Mouse (Mus musculus) monocyte, adult 5-6 weeks (primary cell): ENCODE measurements around the gene Tyk2. TPM values are rescaled to one million over a fixed set of nuclear protein-coding genes. Genes with fewer than 3 reads are reported as not detected.
A peak's percentile ranks its signal among the peaks of the same experiment; 100 is the strongest.

Source experiments
- ATAC-seq: fragments of 153-309, 156-312 bp; replicated peaks from 2 replicates; pipeline ENCODE4 v1.8.0; 2017; ENCODE audit warnings: mild to moderate bottlenecking; ENCODE audit not compliant: low TSS enrichment, insufficient number of reproducible peaks, severe bottlenecking, poor library complexity, low FRiP score
- total RNA-seq: library from RNA; stranded (forward); fragments of 200-1000, 200-491, 200-594 nt; gene quantifications from 3 replicates; pipeline ENCODE4 v1.2.3, GENCODE M21; 2017

Tyk2 gene
- total RNA-seq = 38.4 to 87.0 TPM (median 42.5 TPM) in 3 replicates

DNA sequence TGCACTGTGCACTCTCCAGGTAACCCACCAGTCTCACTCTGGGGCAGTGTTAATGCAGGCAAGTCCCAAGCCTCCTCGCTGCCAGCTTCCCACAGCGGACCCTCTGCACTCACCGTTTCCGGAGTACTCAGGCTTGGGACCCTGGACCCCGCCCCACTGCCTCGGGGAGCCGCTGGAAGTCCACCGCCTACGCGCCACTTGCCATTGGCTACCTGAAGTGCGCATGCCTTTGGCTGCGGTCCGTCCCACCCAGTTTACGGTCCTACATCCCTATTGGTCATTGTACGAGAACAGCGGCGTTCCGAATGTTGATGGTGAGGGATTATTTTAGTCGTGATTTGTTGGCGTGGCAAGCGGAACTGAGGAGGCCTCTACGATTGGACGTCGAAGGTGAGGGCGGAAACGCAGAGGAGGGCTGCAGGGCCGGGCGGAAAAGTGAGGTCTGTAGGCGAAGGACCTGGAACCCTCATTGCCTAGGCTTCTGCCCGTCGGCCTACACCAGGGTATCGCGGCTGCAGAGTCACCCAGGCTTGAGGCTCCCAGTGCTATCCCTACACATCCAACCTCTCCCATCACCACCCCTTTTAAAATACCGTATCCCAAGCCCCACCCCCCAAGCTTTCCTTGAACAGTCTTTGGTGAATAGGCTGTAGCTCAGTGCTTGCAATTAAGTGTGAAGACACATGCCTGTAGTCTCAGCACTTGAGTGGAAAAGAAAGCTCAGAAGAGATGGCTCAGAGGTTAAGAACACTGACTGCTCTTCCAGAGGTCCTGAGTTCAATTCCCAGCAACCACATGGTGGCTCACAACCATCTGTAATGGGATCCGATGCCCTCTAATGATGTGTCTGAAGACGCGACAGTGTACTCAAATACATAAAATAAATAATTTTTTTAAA is at the start of gene Tyk2:
Tyk2 (minus strand) TSS at position 185 of the 898 bp plus-strand sequence.
- ATAC-seq = peak; percentile 97

GRCm38 (mm10) chr9:21180841-21181240 is 49.8 kb upstream of the Tyk2 start:
- ATAC-seq = no peak

- no peak for ATAC-seq
These were observed 49.4 kb upstream of the Tyk2 start for GRCm38 (mm10) chr9:21180402-21180801.

GRCm38 (mm10) chr9:21172364-21172763 is 41.3 kb upstream of the Tyk2 start:
- ATAC-seq = no peak

DNA sequence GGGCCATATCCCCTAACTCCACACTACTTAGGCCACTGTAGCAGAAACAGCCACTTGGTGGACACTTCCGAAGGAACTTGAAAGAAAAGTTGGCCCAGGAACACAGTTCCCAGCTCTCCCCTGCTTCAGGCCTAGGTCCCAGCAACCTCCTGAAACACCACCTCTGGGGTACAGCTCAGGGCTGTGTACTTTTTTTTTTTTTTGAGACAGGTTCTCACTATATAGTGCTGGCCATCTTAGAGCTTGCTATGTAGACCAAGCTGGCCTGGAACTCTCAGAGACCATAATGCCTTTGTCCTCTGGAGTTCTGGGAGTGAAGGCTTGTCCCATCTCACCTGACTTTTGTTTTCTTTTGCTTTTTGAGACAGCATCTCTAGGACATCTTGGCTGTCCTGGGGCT is 38.1 kb upstream of the Tyk2 start:
- ATAC-seq = no peak

GRCm38 (mm10) chr9:21168161-21169123 is 37.4 kb upstream of the Tyk2 start:
- ATAC-seq = peak; percentile 53

DNA sequence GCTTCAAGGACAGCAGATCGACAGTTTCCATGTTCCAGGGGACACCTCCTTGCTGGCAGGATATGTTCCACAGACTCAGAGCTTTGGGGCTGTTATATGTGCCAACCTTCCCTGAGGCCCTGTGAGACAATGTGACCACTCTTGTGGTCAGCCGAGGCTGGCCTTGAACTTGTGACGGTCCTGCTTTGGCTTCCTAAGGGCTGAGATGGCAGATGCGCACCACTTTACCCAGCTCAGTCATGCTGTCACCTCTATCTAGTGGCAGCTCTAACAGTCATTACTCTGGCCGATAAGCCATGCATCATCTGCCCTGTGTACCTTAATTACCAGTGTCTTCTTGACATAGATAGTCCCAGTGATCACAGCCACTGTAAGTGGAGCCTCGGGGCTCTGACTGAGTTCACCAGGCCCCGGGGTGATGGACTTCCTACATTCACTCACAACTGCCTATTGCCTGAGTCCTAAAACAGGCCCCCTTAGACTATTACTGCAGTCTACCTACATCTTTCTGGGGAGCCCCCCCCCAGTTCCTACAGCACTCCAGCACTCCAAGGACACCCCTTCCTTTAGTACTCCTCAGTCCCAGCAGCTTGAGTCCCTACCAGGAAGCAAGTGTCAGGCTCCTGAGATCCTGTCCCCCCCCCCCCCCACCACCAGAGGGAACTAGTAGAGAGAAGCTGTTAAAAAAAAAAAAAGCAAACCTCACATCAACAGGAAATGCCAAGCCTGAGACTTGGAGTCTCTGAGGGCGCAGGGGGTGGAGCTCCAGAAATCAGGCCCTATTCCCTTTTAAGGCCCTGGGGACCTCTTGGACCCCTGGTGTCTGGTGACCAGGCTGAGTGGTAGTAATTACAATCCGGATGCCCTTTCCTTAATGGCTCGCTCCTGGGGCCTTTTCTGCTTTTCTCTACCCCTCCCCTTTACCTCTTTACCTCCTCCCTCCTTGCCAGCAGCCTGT is 36.4 kb upstream of the Tyk2 start:
- no peak for ATAC-seq

DNA sequence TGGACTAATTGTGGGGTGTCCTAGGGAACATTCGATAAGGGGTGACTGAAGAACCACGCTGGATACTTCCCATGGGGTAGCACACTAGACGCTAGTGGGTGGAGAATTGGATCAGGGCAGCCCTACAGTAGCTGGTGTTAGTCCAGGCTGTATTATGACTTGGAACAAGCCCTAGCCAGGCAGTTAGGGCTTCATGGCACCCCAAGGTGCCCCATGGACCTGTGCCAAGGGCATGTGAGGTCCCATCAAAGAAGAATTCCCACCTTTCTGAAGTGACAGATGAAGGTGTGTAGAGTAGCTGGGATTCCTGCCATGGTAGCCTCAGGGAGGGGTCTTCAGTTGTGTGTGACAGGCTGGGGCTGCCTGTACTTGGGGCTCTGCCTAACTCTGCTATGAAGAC is 35.5 kb upstream of the Tyk2 start:
- no peak for ATAC-seq

- no peak for ATAC-seq
These were observed 35.0 kb upstream of the Tyk2 start for GRCm38 (mm10) chr9:21165952-21166451.

DNA sequence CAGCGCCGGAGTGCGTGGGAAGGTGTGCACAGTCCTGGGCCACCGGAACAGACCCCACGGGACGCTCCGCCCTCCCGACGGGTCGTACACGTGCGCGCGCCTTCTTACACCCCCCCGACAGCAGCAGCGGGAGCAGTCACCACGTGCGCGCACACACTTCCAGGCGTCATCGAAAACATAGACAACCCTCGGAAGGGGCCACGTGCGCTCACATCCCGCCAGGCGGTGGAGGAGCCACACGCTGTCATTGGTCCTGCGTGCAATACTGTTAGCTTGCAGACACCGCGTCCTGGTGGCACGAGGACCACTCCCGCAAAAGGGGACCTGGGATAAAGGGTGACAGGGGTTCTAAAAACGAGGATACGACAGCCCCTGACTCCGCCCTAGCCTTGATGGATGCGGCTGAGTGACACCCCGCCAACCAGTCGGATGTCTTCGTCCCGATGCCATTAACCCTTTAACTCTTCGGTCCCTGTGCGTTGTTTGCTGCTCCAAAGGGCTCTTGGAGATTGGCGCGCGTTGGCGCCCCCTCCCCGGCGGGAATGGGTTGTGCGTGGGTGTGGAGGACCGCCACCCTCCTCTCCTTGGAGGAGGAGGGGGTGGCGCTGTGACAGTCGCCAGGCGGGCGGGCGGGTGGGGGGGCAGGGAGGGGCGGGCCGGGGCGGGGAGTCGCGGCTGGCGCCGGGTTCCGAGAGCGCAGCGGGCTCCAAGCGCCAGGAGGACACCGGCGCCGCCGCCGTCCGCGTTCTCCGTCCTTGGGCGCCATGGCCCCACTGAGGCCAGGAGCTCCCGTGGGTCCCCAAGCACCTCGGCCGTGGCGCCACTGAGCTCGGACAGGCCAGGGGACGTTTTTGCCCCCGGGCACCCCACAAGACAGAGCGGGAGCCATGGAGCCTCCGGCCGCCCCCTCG is 34.3 kb upstream of the Tyk2 start, which contains the start of gene Pde4a:
Pde4a (plus strand) TSS at position 674 of the 911 bp plus-strand sequence.
- no peak for ATAC-seq

DNA sequence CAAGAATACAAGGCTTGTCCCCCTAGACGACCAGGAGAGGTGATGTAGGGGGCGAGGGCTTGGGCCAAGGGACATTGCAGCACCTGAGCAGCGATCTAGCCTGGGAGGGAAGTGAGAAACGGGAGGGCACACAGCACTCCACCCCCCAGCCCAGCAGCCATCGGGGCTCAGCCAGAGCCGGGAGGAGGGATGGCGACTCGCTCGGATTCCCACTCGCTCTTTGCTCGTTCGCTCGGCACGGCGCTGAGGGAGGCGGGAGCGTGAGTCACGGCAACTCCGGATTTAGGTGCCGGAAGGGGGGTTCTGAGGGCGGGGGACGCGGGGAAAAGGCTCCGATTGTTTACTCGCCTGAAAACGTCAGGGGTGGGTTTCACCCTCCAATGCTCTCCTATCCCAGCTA is 33.0 kb upstream of the Tyk2 start:
- no peak for ATAC-seq

DNA sequence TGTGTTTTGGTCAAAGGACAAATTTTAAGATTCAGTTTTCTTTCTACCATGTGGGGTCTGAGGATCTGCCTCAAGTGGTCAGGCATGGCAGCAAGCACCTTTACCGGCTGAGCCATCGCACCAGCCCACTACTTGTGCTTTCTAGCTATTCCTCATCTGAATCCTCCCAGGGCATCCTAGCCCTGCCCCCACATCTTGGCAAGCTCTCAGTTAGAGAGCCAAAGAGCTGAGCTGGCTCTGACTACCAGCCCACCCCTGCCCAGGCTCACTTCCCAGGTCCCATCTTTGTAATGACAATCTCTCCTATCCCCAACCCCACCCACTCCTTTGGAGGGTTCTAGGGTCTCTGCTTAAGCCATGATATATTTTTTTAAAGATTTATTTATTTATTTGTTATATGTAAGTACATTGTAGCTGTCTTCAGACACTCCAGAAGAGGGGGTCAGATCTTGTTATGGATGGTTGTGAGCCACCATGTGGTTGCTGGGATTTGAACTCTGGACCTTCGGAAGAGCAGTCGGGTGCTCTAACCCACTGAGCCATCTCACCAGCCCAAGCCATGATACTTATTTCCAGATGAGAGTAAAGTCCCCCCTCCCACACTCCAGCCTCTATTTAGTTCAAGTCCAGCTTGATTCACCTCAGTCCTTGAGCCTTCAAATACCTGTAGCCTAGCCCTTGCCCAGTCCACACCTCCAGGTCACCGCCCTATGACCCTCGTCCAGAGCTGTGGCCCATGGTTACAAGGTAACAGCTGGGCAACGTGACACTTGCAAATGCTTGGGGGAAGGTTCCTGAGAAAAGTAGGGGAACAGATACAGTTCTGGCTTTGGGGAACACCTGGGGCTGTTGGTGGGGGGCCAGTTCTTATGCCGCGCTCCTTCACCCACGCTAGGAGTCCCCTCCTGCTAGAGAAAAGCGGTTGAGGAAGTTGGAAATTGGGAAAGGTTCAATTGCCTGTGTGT is 32.3 kb upstream of the Tyk2 start:
- no peak for ATAC-seq

DNA sequence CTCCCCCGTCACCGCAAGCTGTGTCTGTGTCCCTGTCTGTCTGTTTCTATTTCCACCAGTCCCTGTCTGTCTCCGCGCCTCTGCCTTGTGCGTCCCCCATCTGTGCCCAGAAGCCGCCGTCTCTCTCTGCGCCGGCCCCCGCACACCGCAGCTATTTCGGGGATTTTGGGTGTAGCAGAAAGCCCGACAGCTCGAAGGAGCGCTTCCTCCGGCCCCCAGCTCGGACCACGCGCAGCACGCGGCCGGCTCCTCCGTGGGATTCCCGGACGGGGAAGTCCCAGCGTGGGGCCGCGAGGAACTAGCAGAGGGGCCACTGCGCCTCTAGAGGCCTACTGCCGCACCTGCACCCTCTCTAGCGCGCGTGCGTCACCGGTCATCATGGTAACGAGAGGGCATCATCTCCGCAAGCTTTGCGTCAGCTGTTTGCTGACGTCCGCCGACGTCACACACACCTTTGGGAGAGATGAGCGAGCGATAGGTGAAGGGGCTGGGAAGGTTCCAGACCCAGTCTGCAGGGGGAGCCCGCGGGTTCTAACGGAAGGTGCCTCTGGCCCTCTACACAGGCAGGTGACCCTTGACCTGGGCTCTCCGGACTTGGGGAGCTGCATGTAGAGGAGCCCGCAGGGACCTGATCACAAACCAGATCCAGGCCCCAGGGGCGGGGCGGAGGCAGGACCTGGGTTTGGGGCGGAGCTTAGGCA is 30.3 kb upstream of the Tyk2 start:
- ATAC-seq = peak; percentile 91

DNA sequence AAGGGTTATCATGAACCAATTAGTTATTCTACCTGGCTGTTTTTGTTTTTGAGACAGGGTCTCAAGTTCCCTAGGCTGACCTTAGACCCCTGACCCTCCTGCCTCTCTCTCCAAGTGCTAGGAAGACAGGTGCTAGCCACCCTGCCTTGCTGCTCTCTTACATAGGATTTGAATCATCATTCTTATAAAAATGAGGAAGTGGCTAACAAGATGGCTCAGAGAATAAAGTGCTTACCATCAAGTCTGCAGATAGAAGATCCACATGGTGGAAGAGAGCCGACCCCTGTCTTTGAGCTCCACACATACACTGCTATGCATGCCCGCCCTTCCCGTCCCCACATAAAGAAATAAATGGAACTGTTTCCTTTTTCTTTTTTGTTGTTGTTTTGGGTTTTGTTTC is 23.7 kb upstream of the Tyk2 start:
- no peak for ATAC-seq

- no peak for ATAC-seq
These were observed 22.8 kb upstream of the Tyk2 start for GRCm38 (mm10) chr9:21153833-21154232.

DNA sequence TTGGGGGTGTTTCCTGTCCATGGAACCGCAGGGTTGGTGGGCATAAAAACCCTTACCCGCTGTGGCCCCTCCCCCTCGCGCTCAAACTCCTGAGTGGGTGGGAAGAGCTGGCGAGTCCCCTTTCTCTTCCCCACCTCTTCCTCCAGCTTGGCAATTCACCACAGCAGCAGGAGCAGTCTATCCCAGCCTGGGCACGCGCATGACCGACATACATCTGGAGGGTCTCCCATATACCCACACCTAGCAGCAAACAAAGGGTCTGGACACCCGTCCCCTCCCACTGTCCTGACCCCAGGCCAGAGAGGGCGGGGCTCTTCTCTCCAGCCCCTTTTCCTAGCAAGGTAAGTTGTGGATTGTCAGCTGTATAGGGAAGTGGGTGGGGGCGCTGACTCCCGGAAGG is 22.3 kb upstream of the Tyk2 start:
- ATAC-seq = no peak
